Mouse (Mus musculus) forebrain, embryonic 12.5 days (tissue): ENCODE results near the gene Rtf2. TPM values are rescaled to one million over a fixed set of nuclear protein-coding genes. Genes with fewer than 3 reads are reported as not detected.

Experiments
- ATAC-seq: fragments of 200-750 bp; cut with Nextera tagmentation; 2 replicates; pipeline ENCODE4 v1.8.0; 2017; ENCODE audit warnings: moderate TSS enrichment; ENCODE audit not compliant: low FRiP score
- H3K27ac ChIP-seq: fragments of 300-500 bp; sonication (generic); 2 replicates; pipeline ENCODE4 v1.5.1; 2016; ENCODE audit warnings: mild to moderate bottlenecking
- H3K27me3 ChIP-seq: fragments of 300-500 bp; sonication (generic); 2 replicates; pipeline ENCODE4 v1.6.1; 2016; ENCODE audit warnings: mild to moderate bottlenecking
- H3K36me3 ChIP-seq: fragments of 300-500 bp; sonication (generic); replicated peaks from 2 replicates; pipeline ENCODE4 v1.6.1; 2016; ENCODE audit warnings: mild to moderate bottlenecking
- H3K4me1 ChIP-seq: fragments of 300-500 bp; sonication (generic); 2 replicates; pipeline ENCODE4 v1.6.1; 2016
- H3K4me2 ChIP-seq: fragments of 300-500 bp; sonication (generic); 2 replicates; pipeline ENCODE4 v1.6.1; 2016; ENCODE audit warnings: mild to moderate bottlenecking, moderate library complexity
- H3K4me3 ChIP-seq: fragments of 300-500 bp; sonication (generic); replicated peaks from 2 replicates; pipeline ENCODE4 v1.5.1; 2016; ENCODE audit warnings: mild to moderate bottlenecking
- H3K9ac ChIP-seq: fragments of 300-500 bp; sonication (generic); 2 replicates; pipeline ENCODE4 v1.6.1; 2016; ENCODE audit warnings: mild to moderate bottlenecking
- H3K9me3 ChIP-seq: fragments of 300-500 bp; sonication (generic); 2 replicates; pipeline ENCODE4 v1.6.1; 2016
- WGBS: fragments of 180-500 bp; shearing (Covaris S2); methylation state at CpG from one replicate; pipeline ENCODE4 v1.1.7; 2016; 5-methylcytosine and 5-hydroxymethylcytosine counted together
- polyA plus RNA-seq: library from polyadenylated mRNA; unstranded; fragments of >200 nt; fragmentation: Nextera tagmentation; extraction: Ambion mirVana; gene quantifications from 2 replicates; pipeline ENCODE4 v1.2.1, GENCODE M21; 2016

Rtf2 gene
- polyA plus RNA-seq, 1 experiment from 2014 or later = 86.9 TPM

GRCm38 (mm10) chr2:172500752-172501316 lies 60.5 kb downstream of the Rtf2 start:
- H3K27me3 ChIP-seq = no peaks in the 10 kb centered on the region
- no peak for ATAC-seq
- 57% methylated on average over 7 of the region's 7 CpGs for whole genome bisulfite sequencing

GRCm38 (mm10) chr2:172501341-172501740 lies 61.0 kb downstream of the Rtf2 start:
- no peak for ATAC-seq
- Histone ChIP-seq H3K4me2 (no peak overlapping the region), H3K27ac (no peak overlapping the region), H3K36me3 (no peaks in the 10 kb centered on the region), H3K27me3 (no peaks in the 10 kb centered on the region), H3K9ac (no peak overlapping the region), H3K9me3 (no peaks in the 10 kb centered on the region), H3K4me3 (no peak overlapping the region), H3K4me1 (no peaks in the 10 kb centered on the region)
- WGBS = 1% methylated on average over 4 of the region's 4 CpGs

More at GRCm38 (mm10) chr2:172500752-172501316, 60.5 kb downstream of the Rtf2 start:
- Histone ChIP-seq H3K4me3 (no peak overlapping the region), H3K36me3 (no peaks in the 10 kb centered on the region), H3K4me1 (no peaks in the 10 kb centered on the region), H3K27ac (no peak overlapping the region), H3K4me2 (no peak overlapping the region), H3K9me3 (no peaks in the 10 kb centered on the region), H3K9ac (no peak overlapping the region)

DNA sequence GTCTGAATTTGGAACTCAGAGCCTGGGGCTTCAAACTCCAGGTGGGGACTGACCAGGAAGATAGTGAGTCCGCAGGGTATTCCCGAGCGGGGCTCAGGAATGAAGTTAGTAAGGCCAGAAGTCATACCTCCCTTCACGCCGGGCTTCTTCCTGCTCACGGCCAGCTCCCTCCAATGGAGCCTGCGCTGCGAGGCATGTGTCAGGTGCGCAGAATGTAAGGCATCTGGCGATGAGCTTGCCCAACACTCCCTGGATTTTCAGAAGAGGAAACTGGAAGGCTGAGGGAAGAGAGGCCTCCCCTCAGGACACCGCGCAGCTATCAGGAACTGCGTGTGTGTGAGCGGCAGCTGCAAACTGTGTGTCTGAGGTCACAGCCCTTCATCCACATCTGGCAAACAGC lies 61.8 kb downstream of the Rtf2 start:
- Histone ChIP-seq H3K27me3 (no peaks in the 10 kb centered on the region), H3K4me2 (no peak overlapping the region), H3K27ac (no peak overlapping the region), H3K9me3 (no peaks in the 10 kb centered on the region), H3K4me3 (no peak overlapping the region), H3K36me3 (no peaks in the 10 kb centered on the region), H3K4me1 (no peaks in the 10 kb centered on the region), H3K9ac (no peak overlapping the region)
- ATAC-seq = no peak
- 82% methylated on average over 14 of the region's 14 CpGs for WGBS

- Histone ChIP-seq H3K27ac (no peak overlapping the region), H3K4me2 (no peak overlapping the region), H3K27me3 (no peaks in the 10 kb centered on the region), H3K9ac (no peak overlapping the region), H3K9me3 (no peaks in the 10 kb centered on the region), H3K36me3 (no peaks in the 10 kb centered on the region), H3K4me1 (no peaks in the 10 kb centered on the region), H3K4me3 (no peak overlapping the region)
- 93% methylated on average over 7 of the region's 7 CpGs for WGBS
- ATAC-seq = no peak
Measured at GRCm38 (mm10) chr2:172506121-172506520, 65.8 kb downstream of the Rtf2 start.

DNA sequence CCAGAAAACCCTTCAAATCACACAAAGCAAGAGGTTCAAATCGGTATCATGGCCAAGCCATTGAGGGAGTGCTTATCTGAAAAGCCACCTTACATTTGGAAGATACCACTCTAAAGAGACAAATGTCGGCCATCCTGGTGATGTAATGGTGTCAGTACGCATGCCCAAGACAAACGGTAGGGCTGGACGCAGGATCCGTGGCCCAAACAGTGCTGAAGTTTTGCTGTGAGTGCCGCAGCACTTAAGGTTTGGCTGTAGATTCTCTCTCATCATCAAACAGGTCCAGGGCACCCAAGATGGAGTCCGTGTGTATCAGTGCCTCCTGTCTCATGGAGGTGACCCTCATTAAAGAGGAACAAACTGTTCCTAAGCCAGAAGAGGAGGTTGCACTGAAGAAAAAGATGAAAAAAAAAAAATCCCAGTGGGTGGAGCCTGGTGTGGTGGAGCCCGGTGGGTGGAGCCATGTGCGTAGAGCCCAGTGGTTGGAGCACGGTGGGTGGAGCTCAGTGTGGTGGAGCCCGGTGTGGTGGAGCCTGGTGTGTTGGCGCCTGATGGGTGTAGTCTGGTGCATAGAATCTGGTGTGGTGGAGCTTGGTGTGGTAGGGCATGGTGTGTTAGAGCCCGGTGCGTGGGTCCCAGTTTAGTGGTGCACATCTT lies 69.8 kb downstream of the Rtf2 start:
- H3K4me2 ChIP-seq = no peak overlapping the region
- H3K9me3 ChIP-seq = no peaks in the 10 kb centered on the region
- H3K4me3 ChIP-seq = no peak overlapping the region
- no peaks in the 10 kb centered on the region for H3K4me1 ChIP-seq
- 94% methylated on average over 15 of the region's 15 CpGs for WGBS
- ATAC-seq = no peak
- no peak overlapping the region for H3K27ac ChIP-seq
- no peak overlapping the region for H3K9ac ChIP-seq
- no peaks in the 10 kb centered on the region for H3K36me3 ChIP-seq
- peaks cover 6% of the 10 kb centered on the region; the same call in 1 of the 2 replicates for H3K27me3 ChIP-seq

- H3K4me2 ChIP-seq = no peak overlapping the region
- peaks cover 6% of the 10 kb centered on the region; the same call in 1 of the 2 replicates for H3K27me3 ChIP-seq
- no peak overlapping the region for H3K4me3 ChIP-seq
- no peaks in the 10 kb centered on the region for H3K36me3 ChIP-seq
- no peak overlapping the region for H3K9ac ChIP-seq
- WGBS = 65% methylated on average over 3 of the region's 3 CpGs
- no peaks in the 10 kb centered on the region for H3K9me3 ChIP-seq
- H3K4me1 ChIP-seq = no peaks in the 10 kb centered on the region
- ATAC-seq = no peak
- no peak overlapping the region for H3K27ac ChIP-seq
Measured at GRCm38 (mm10) chr2:172510899-172511298, 70.5 kb downstream of the Rtf2 start.

- ATAC-seq = no peak
Measured at GRCm38 (mm10) chr2:172516407-172516992, 76.1 kb downstream of the Rtf2 start.

More at GRCm38 (mm10) chr2:172516407-172516992, 76.1 kb downstream of the Rtf2 start:
- Histone ChIP-seq H3K4me1 (no peaks in the 10 kb centered on the region), H3K27me3 (peaks cover 13% of the 10 kb centered on the region; the same call in 1 of the 2 replicates), H3K4me3 (no peak overlapping the region), H3K9me3 (no peaks in the 10 kb centered on the region), H3K36me3 (no peaks in the 10 kb centered on the region), H3K27ac (no peak overlapping the region), H3K9ac (no peak overlapping the region), H3K4me2 (no peak overlapping the region)
- 27% methylated on average over 11 of the region's 11 CpGs for WGBS

Other genes with a start within 250 kb of the Rtf2 start
- 0.09 TPM in 1 of 2 replicates, not detected in the other for gene Mc3r, start 192.1 kb upstream of the Rtf2 start, polyA plus RNA-seq
- gene Fam210b, start 95.0 kb upstream of the Rtf2 start, polyA plus RNA-seq = 22.4 and 24.1 TPM in 2 replicates
- 136 and 146 TPM in 2 replicates for gene Aurka, start 70.0 kb upstream of the Rtf2 start, polyA plus RNA-seq
- 44.1 and 45.4 TPM in 2 replicates for gene Cstf1, start 69.9 kb upstream of the Rtf2 start, polyA plus RNA-seq
- 0.17 and 0.18 TPM in 2 replicates for gene Cass4, start 46.8 kb upstream of the Rtf2 start, polyA plus RNA-seq
- gene Gcnt7, start 18.0 kb downstream of the Rtf2 start, polyA plus RNA-seq = 2.1 and 2.2 TPM in 2 replicates
- gene Fam209, start 32.0 kb downstream of the Rtf2 start, polyA plus RNA-seq = 0.38 and 0.81 TPM in 2 replicates
- 35.0 and 35.8 TPM in 2 replicates for gene Tfap2c, start 109.0 kb downstream of the Rtf2 start, polyA plus RNA-seq